18 mouse cellular contexts compared by ENCODE assay signal in the genomic region with DNA sequence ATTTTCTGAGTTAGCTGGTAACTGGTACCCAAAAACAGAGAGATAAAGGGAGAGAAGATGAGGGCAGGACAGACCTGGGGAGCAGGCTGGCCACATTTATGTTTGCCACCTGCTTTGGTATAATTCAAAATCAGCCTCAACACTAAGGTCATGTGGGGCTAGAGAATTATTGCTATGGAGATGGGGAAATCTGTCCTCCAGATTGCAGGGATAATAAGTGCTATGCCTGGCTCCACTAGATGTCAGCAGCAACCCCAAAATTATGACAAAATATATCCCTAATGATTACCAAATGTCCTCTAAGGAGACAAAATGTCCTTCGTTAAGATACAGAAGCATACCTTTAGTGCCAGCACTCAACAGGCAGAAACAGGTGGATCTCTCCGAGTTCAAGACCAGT.
DNase-seq lines count a peak whose midpoint lies in the region; TF ChIP-seq lines count a peak whose summit lies in the region.
"Had no signal": no experiment of that assay in that cellular context is flagged by ENCODE, and none has a peak within 500 bp of the region (broad histone marks: within the 10 kb centered on the region; RNA-seq: fewer than 3 reads in every experiment).

No protein-coding gene starts in this region.

- peak; percentile 42 for TF ChIP-seq CTCF in gastrocnemius, adult 2 months (IDR thresholded peaks at IDR 0.05)
- peak; percentile 49 for TF ChIP-seq CTCF in left cerebral cortex, adult 2 months (IDR thresholded peaks at IDR 0.05)

- no peaks in the 10 kb centered on the region for H3K27me3 ChIP-seq in embryonic facial prominence, embryonic 10.5 days (replicated peaks; ENCODE audit: low read depth, poor library complexity, severe bottlenecking)
- H3K27me3 ChIP-seq: embryonic facial prominence, embryonic 12.5 days; heart, embryonic 15.5 days; liver, embryonic 15.5 days; midbrain, embryonic 12.5 days; neural tube, embryonic 15.5 days had no signal

- intact Hi-C loops in gastrocnemius, adult 2 months (cut with DNase I): loop anchor here (5.0 kb wide), 1 partner anchor 159 kb away; no protein-coding TSS in a partner anchor
- intact Hi-C loops in gastrocnemius, postnatal 36 days (cut with DNase I): no loop called here
- intact Hi-C loops in left cerebral cortex, adult 2 months (cut with DNase I): loop anchor here (5.0 to 10.0 kb wide), 2 partner anchors 238 to 324 kb away; no protein-coding TSS in a partner anchor

- no peak for DNase-seq in gastrocnemius, adult 2 months
- no peak for DNase-seq in gastrocnemius, postnatal 36 days
- DNase-seq in left cerebral cortex, adult 2 months (ENCODE audit: extremely low spot score in 1 of 2, low spot score in 2 of 2): no peak
- DNase-seq in left cerebral cortex, adult 18-20 months (ENCODE audit: low spot score in 2 of 2): no peak
- peak; percentile 9 to 22 for DNase-seq in right cerebral cortex, adult 2 months (ENCODE audit: low spot score in 2 of 2)
- DNase-seq in right cerebral cortex, adult 18-20 months: no peak
- no peak for DNase-seq in embryonic facial prominence, embryonic 10.5 days (ENCODE audit: low spot score)
- DNase-seq in cerebellum, postnatal 4 days (ENCODE audit: low spot score in 2 of 2): no peak
- DNase-seq: cerebellum, adult 11-12 months; cerebellum, postnatal 36 days; kidney, adult 9 months; left cerebral cortex, postnatal 4 days had no signal

- 77% methylated on average over 2 of the region's 2 CpGs for WGBS in embryonic facial prominence, embryonic 10.5 days

- no peaks in the 10 kb centered on the region for H3K36me3 ChIP-seq in embryonic facial prominence, embryonic 10.5 days (replicated peaks)
- H3K36me3 ChIP-seq: embryonic facial prominence, embryonic 12.5 days; heart, embryonic 15.5 days; liver, embryonic 15.5 days; midbrain, embryonic 12.5 days; neural tube, embryonic 15.5 days had no signal

- H3K27ac ChIP-seq in gastrocnemius, adult 2 months: no peak overlapping the region
- no peak overlapping the region for H3K27ac ChIP-seq in left cerebral cortex, adult 2 months
- no peak overlapping the region for H3K27ac ChIP-seq in embryonic facial prominence, embryonic 10.5 days (replicated peaks)
- H3K27ac ChIP-seq: embryonic facial prominence, embryonic 12.5 days; heart, embryonic 15.5 days; liver, embryonic 15.5 days; midbrain, embryonic 12.5 days; neural tube, embryonic 15.5 days had no signal

- H3K4me1 ChIP-seq in embryonic facial prominence, embryonic 10.5 days: peaks cover 5% of the 10 kb centered on the region; the same call in 1 of the 2 replicates
- H3K4me1 ChIP-seq: heart, embryonic 15.5 days; liver, embryonic 15.5 days; midbrain, embryonic 12.5 days had no signal

- no peaks in the 10 kb centered on the region for H3K9me3 ChIP-seq in embryonic facial prominence, embryonic 10.5 days
- H3K9me3 ChIP-seq: embryonic facial prominence, embryonic 12.5 days; heart, embryonic 15.5 days; liver, embryonic 15.5 days; midbrain, embryonic 12.5 days; neural tube, embryonic 15.5 days had no signal

- H3K4me3 ChIP-seq in gastrocnemius, adult 2 months: no peak overlapping the region
- H3K4me3 ChIP-seq in left cerebral cortex, adult 2 months: no peak overlapping the region
- H3K4me3 ChIP-seq in embryonic facial prominence, embryonic 10.5 days: no peak overlapping the region
- H3K4me3 ChIP-seq: embryonic facial prominence, embryonic 12.5 days; heart, embryonic 15.5 days; liver, embryonic 15.5 days; midbrain, embryonic 12.5 days; myocyte; neural tube, embryonic 15.5 days had no signal

Comparison
In these comparisons a context has a peak if more than half of its experiments do, and no peak if none do; other contexts are left out.
1. DNase-seq: peak in right cerebral cortex, adult 2 months (2 of 2); none in gastrocnemius, adult 2 months (single experiment), gastrocnemius, postnatal 36 days (0 of 2), left cerebral cortex, adult 2 months (0 of 2), left cerebral cortex, adult 18-20 months (0 of 2), right cerebral cortex, adult 18-20 months (single experiment), embryonic facial prominence, embryonic 10.5 days (single experiment) and cerebellum, postnatal 4 days (0 of 2).